Mouse (Mus musculus): ENCODE results near the gene Pcca. TPM values are rescaled to one million over a fixed set of nuclear protein-coding genes. Genes with fewer than 3 reads are reported as not detected.

Pcca gene
- polyA plus RNA-seq, 1 experiment from 2014 or later = 32.8 TPM

DNA sequence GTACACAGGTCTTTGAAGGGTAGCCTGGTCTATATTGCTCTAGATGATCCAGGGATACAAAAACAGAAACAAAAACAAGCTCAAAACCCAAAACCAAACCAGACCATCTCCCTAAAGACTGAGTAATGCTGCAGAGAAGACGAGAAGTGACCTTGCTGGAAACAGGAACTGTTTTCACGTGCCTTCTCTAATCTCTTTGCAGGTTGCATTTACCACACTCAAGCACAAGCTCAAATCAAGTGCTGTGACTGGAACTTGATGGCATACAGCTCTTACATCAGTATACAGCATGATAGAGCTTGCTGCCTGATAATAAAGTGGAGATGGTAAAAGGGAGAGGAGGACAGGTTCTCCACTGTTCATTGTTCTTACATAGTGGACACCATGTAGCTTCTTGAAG, 74.2 kb downstream of the Pcca start:
- H3K9me3 ChIP-seq = no peaks in the 10 kb centered on the region
- H3K36me3 ChIP-seq = no peaks in the 10 kb centered on the region
- 73% methylated on average over 2 of the region's 2 CpGs for WGBS
- no peak overlapping the region for H3K4me3 ChIP-seq
- H3K4me2 ChIP-seq = no peak overlapping the region
- peaks cover 19% of the 10 kb centered on the region for H3K4me1 ChIP-seq
- H3K27ac ChIP-seq = peak overlapping the region; percentile 87
- no peak for ATAC-seq (ENCODE audit: insufficient number of reproducible peaks, insufficient read depth, low FRiP score, low TSS enrichment, low read depth)
- H3K9ac ChIP-seq = no peak overlapping the region
- H3K27me3 ChIP-seq = peaks cover 3% of the 10 kb centered on the region; the same call in 1 of the 2 replicates

DNA sequence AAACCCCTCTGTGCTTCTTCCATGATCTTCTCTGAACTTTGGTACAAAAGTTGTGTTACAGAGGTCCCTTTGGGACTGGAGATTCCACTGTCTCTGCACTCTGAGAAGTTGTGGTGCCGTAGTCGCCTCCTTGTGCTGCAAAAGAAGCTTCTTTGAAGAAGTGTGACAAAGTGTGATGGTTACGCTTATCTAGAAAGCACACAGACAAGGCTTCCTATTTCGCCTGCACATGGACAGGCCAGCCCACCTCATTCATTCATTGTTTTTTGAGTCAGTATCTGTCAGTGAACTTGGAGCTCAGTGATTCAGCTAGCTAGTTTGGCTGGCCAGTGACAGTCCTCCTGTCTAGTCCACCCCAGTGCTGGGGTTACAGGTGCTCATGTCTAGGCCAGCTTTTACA, 76.9 kb downstream of the Pcca start:
- WGBS = 79% methylated on average over 4 of the region's 4 CpGs
- no peaks in the 10 kb centered on the region for H3K36me3 ChIP-seq
- H3K4me3 ChIP-seq = no peak overlapping the region
- H3K27me3 ChIP-seq = no peaks in the 10 kb centered on the region
- peaks cover 19% of the 10 kb centered on the region for H3K4me1 ChIP-seq
- H3K27ac ChIP-seq = no peak overlapping the region
- no peak overlapping the region for H3K9ac ChIP-seq
- ATAC-seq (ENCODE audit: insufficient number of reproducible peaks, insufficient read depth, low FRiP score, low TSS enrichment, low read depth) = no peak
- no peaks in the 10 kb centered on the region for H3K9me3 ChIP-seq
- H3K4me2 ChIP-seq = no peak overlapping the region

DNA sequence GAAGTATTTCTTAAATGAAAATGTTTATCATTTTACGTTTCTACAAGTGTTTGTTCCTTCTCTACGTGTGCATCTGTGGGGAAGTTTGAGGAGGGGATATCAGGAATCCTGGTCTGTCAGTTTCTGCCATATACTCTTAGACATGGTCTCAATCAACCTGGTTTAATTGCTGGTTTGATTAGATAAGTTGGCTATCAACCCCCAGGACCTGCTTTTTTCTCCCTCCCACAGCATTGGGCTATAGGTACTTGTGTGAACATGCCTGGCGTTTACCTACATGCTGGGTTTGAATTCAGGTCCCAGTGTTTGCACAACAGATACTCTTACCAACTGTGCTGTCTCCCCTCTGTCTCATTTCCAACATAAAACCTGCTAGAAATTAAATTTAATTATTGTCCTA, 78.2 kb downstream of the Pcca start:
- no peaks in the 10 kb centered on the region for H3K27me3 ChIP-seq
- no peak overlapping the region for H3K4me2 ChIP-seq
- H3K4me1 ChIP-seq = peaks cover 11% of the 10 kb centered on the region
- no peaks in the 10 kb centered on the region for H3K9me3 ChIP-seq
- ATAC-seq (ENCODE audit: insufficient number of reproducible peaks, insufficient read depth, low FRiP score, low TSS enrichment, low read depth) = no peak
- WGBS = 82% methylated on average over 3 of the region's 3 CpGs
- no peak overlapping the region for H3K27ac ChIP-seq
- no peaks in the 10 kb centered on the region for H3K36me3 ChIP-seq
- H3K9ac ChIP-seq = no peak overlapping the region
- no peak overlapping the region for H3K4me3 ChIP-seq

- H3K4me2 ChIP-seq = no peak overlapping the region
- H3K9me3 ChIP-seq = no peaks in the 10 kb centered on the region
- no peaks in the 10 kb centered on the region for H3K36me3 ChIP-seq
- 92% methylated on average over 2 of the region's 2 CpGs for WGBS
- no peak for ATAC-seq (ENCODE audit: insufficient number of reproducible peaks, insufficient read depth, low FRiP score, low TSS enrichment, low read depth)
- no peak overlapping the region for H3K9ac ChIP-seq
- no peaks in the 10 kb centered on the region for H3K27me3 ChIP-seq
- H3K27ac ChIP-seq = no peak overlapping the region
- no peaks in the 10 kb centered on the region for H3K4me1 ChIP-seq
- H3K4me3 ChIP-seq = no peak overlapping the region
Observed at GRCm38 (mm10) chr14:122617656-122618055, 83.5 kb downstream of the Pcca start.

- H3K36me3 ChIP-seq = no peaks in the 10 kb centered on the region
- no peak overlapping the region for H3K4me2 ChIP-seq
- no peak overlapping the region for H3K4me3 ChIP-seq
- H3K27me3 ChIP-seq = no peaks in the 10 kb centered on the region
- WGBS = 89% methylated on average over 2 of the region's 2 CpGs
- 0 out of 2 replicates have a peak, but pooled peaks cover 4% of the 10 kb centered on the region for H3K4me1 ChIP-seq
- H3K27ac ChIP-seq = no peak overlapping the region
- no peaks in the 10 kb centered on the region for H3K9me3 ChIP-seq
- no peak for ATAC-seq (ENCODE audit: insufficient number of reproducible peaks, insufficient read depth, low FRiP score, low TSS enrichment, low read depth)
- H3K9ac ChIP-seq = no peak overlapping the region
Observed at GRCm38 (mm10) chr14:122633416-122633815, 99.3 kb downstream of the Pcca start.

- WGBS = 43% methylated on average over 6 of the region's 6 CpGs
- no peaks in the 10 kb centered on the region for H3K9me3 ChIP-seq
- no peak overlapping the region for H3K9ac ChIP-seq
- no peaks in the 10 kb centered on the region for H3K27me3 ChIP-seq
- H3K4me3 ChIP-seq = no peak overlapping the region
- no peaks in the 10 kb centered on the region for H3K36me3 ChIP-seq
- H3K4me2 ChIP-seq = no peak overlapping the region
- no peak for ATAC-seq (ENCODE audit: insufficient number of reproducible peaks, insufficient read depth, low FRiP score, low TSS enrichment, low read depth)
- 0 out of 2 replicates have a peak, but pooled peaks cover 4% of the 10 kb centered on the region for H3K4me1 ChIP-seq
- H3K27ac ChIP-seq = no peak overlapping the region
Observed at GRCm38 (mm10) chr14:122636601-122637000, 102.5 kb downstream of the Pcca start.

- H3K4me2 ChIP-seq = no peak overlapping the region
- no peaks in the 10 kb centered on the region for H3K36me3 ChIP-seq
- no peaks in the 10 kb centered on the region for H3K27me3 ChIP-seq
- no peak overlapping the region for H3K9ac ChIP-seq
- H3K4me3 ChIP-seq = no peak overlapping the region
- no peaks in the 10 kb centered on the region for H3K9me3 ChIP-seq
- 37% methylated on average over 5 of the region's 5 CpGs for WGBS
- no peak overlapping the region for H3K27ac ChIP-seq
- no peak for ATAC-seq (ENCODE audit: insufficient number of reproducible peaks, insufficient read depth, low FRiP score, low TSS enrichment, low read depth)
- H3K4me1 ChIP-seq = 0 out of 2 replicates have a peak, but pooled peaks cover 4% of the 10 kb centered on the region
Observed at GRCm38 (mm10) chr14:122637798-122638555, 103.9 kb downstream of the Pcca start.

- Histone ChIP-seq H3K4me3 (no peak overlapping the region), H3K9me3 (no peaks in the 10 kb centered on the region), H3K9ac (no peak overlapping the region), H3K4me2 (no peak overlapping the region), H3K4me1 (0 out of 2 replicates have a peak, but pooled peaks cover 4% of the 10 kb centered on the region), H3K36me3 (no peaks in the 10 kb centered on the region), H3K27ac (no peak overlapping the region), H3K27me3 (no peaks in the 10 kb centered on the region)
- no peak for ATAC-seq (ENCODE audit: insufficient number of reproducible peaks, insufficient read depth, low FRiP score, low TSS enrichment, low read depth)
- whole genome bisulfite sequencing = 82% methylated on average over 2 of the region's 2 CpGs
Observed at GRCm38 (mm10) chr14:122639168-122639720, 105.1 kb downstream of the Pcca start.

DNA sequence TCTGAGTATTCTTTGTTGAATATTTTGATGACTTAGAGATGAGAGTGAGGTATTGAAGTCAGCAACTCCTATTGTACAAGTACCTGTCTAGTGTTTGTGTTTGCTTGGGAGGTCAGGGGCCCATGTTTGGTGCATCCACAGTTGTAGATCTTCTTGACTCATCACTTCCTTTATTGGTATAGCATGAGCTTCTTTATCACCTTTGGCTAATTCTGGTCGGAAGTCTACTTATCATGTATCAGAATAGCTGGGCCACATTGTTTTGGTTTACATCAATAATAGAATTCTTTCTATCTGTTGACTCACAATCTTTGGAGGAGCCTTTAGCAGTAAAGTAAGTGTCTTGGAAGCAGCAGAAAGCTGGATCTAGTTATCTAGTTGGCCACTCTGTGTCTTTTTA, 108.3 kb downstream of the Pcca start:
- no peaks in the 10 kb centered on the region for H3K36me3 ChIP-seq
- ATAC-seq (ENCODE audit: insufficient number of reproducible peaks, insufficient read depth, low FRiP score, low TSS enrichment, low read depth) = no peak
- 0 out of 2 replicates have a peak, but pooled peaks cover under 1% of the 10 kb centered on the region for H3K4me1 ChIP-seq
- H3K4me2 ChIP-seq = no peak overlapping the region
- H3K9ac ChIP-seq = no peak overlapping the region
- H3K4me3 ChIP-seq = no peak overlapping the region
- 91% methylated on average over 1 of the region's 1 CpGs for WGBS
- no peaks in the 10 kb centered on the region for H3K9me3 ChIP-seq
- H3K27ac ChIP-seq = no peak overlapping the region
- H3K27me3 ChIP-seq = no peaks in the 10 kb centered on the region

GRCm38 (mm10) chr14:122648214-122648613, 114.1 kb downstream of the Pcca start:
- Histone ChIP-seq H3K9me3 (no peaks in the 10 kb centered on the region), H3K4me3 (no peak overlapping the region), H3K27ac (no peak overlapping the region), H3K27me3 (no peaks in the 10 kb centered on the region), H3K4me1 (no peaks in the 10 kb centered on the region), H3K36me3 (peaks cover 4% of the 10 kb centered on the region; the same call in 1 of the 2 replicates), H3K4me2 (no peak overlapping the region), H3K9ac (no peak overlapping the region)
- 80% methylated on average over 1 of the region's 1 CpGs for WGBS
- no peak for ATAC-seq (ENCODE audit: insufficient number of reproducible peaks, insufficient read depth, low FRiP score, low TSS enrichment, low read depth)

DNA sequence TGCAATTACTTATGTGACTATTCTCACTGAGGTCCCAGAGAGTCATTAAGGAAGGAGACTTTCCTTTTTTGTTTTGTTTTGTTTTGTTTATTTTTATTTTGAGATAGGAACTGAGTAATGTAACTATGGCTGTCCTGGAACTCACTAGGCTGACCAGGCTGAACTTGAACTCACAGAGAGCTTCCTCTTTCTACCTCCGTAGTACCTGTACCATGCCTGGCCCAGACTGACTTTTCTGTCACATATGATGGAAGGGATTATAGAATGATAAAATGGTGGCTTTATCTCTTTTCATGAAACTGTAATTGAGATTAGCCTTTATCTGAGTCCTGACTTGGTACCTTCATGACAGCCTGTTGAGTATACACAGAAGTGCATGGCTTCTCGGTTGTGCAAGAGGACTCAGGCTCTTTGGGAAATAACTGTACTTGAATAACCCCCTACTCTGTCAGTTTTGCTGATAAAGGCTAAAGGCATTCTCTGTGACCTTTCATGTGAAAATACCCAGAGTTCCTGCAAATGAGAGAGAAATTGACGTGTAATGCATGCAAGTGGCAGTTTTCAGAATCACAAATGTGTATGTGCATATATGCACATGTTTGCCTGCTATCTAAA, 115.3 kb downstream of the Pcca start:
- no peak overlapping the region for H3K4me2 ChIP-seq
- no peak overlapping the region for H3K27ac ChIP-seq
- H3K9me3 ChIP-seq = no peaks in the 10 kb centered on the region
- WGBS = 86% methylated on average over 3 of the region's 3 CpGs
- no peak overlapping the region for H3K9ac ChIP-seq
- H3K4me1 ChIP-seq = no peaks in the 10 kb centered on the region
- peaks cover 4% of the 10 kb centered on the region; the same call in 1 of the 2 replicates for H3K36me3 ChIP-seq
- H3K4me3 ChIP-seq = no peak overlapping the region
- no peaks in the 10 kb centered on the region for H3K27me3 ChIP-seq
- ATAC-seq (ENCODE audit: insufficient number of reproducible peaks, insufficient read depth, low FRiP score, low TSS enrichment, low read depth) = no peak

GRCm38 (mm10) chr14:122651681-122652080, 117.6 kb downstream of the Pcca start:
- Histone ChIP-seq H3K4me2 (no peak overlapping the region), H3K27ac (no peak overlapping the region), H3K9me3 (no peaks in the 10 kb centered on the region), H3K4me1 (no peaks in the 10 kb centered on the region), H3K36me3 (peaks cover 4% of the 10 kb centered on the region; the same call in 1 of the 2 replicates), H3K9ac (no peak overlapping the region), H3K27me3 (no peaks in the 10 kb centered on the region), H3K4me3 (no peak overlapping the region)
- 92% methylated on average over 2 of the region's 2 CpGs for WGBS
- no peak for ATAC-seq (ENCODE audit: insufficient number of reproducible peaks, insufficient read depth, low FRiP score, low TSS enrichment, low read depth)

All from embryonic facial prominence, embryonic 13.5 days (tissue).